Comparison of ENCODE assay signal across 16 mouse cellular contexts in genomic region chr2:103703336-103703735, GRCm38 (mm10). TPM values are rescaled to one million over a fixed set of nuclear protein-coding genes. Genes with fewer than 3 reads are reported as not detected.
DNase-seq lines count a peak whose midpoint lies in the region; ATAC-seq and TF ChIP-seq lines count a peak whose summit lies in the region.
"Had no signal": no experiment of that assay in that cellular context is flagged by ENCODE, and none has a peak within 500 bp of the region (broad histone marks: within the 10 kb centered on the region; RNA-seq: fewer than 3 reads in every experiment).

No protein-coding gene starts in this region.

- peaks cover 4% of the 10 kb centered on the region for H3K36me3 ChIP-seq in myocyte (ENCODE audit: control insufficient read depth, insufficient read depth)
- H3K36me3 ChIP-seq in forebrain, embryonic 16.5 days (ENCODE audit: control insufficient read depth, insufficient read depth), result no peaks in the 10 kb centered on the region

- H3K27me3 ChIP-seq in myocyte (ENCODE audit: control insufficient read depth, insufficient read depth, insufficient read length), result no peaks in the 10 kb centered on the region
- no peaks in the 10 kb centered on the region for H3K27me3 ChIP-seq in forebrain, embryonic 16.5 days (replicated peaks; ENCODE audit: control insufficient read depth, insufficient read depth, low read length)
- H3K27me3 ChIP-seq: kidney, embryonic 15.5 days; Patski had no signal

- H3K4me2 ChIP-seq in myocyte (ENCODE audit: low read depth), result no peak overlapping the region
- no peak overlapping the region for H3K4me2 ChIP-seq in forebrain, embryonic 16.5 days (ENCODE audit: low read length)
- H3K4me2 ChIP-seq: kidney, embryonic 15.5 days had no signal

- H3K9me3 ChIP-seq in forebrain, embryonic 16.5 days (ENCODE audit: control insufficient read depth, low read length), result no peaks in the 10 kb centered on the region
- H3K9me3 ChIP-seq: kidney, embryonic 15.5 days had no signal

- 80% methylated on average over 10 of the region's 10 CpGs for WGBS in forebrain, embryonic 16.5 days

- intact Hi-C loops in gastrocnemius, adult 2 months (cut with DNase I), result no loop called here
- intact Hi-C loops in gastrocnemius, postnatal 36 days (cut with DNase I), result no loop called here

- ATAC-seq in forebrain, embryonic 16.5 days, result no peak
- ATAC-seq: Patski had no signal

- peaks cover 10% of the 10 kb centered on the region for H3K4me1 ChIP-seq in forebrain, embryonic 16.5 days (replicated peaks; ENCODE audit: control insufficient read depth, insufficient read depth, low read length)

- no peak overlapping the region for H3K9ac ChIP-seq in forebrain, embryonic 16.5 days (replicated peaks; ENCODE audit: low read depth, low read length)
- H3K9ac ChIP-seq: forebrain, postnatal 0 days; kidney, embryonic 15.5 days had no signal

- peak; percentile 48 for DNase-seq in gastrocnemius, adult 2 months
- no peak for DNase-seq in gastrocnemius, postnatal 36 days
- peak; percentile 26 for DNase-seq in T-cell, adult 2 months (ENCODE audit: low spot score)
- peak; percentile 52 for DNase-seq in thymus, postnatal 14 days
- DNase-seq in right cerebral cortex, postnatal 14 days, result no peak
- DNase-seq in embryo, embryonic 11 days, result no peak
- DNase-seq: cerebellum, adult 18-20 months; forebrain, postnatal 0 days; heart, postnatal 10 days; lung, adult 2 months; midbrain, embryonic 14.5 days had no signal

- no peak for TF ChIP-seq CTCF in gastrocnemius, adult 2 months (IDR thresholded peaks at IDR 0.05)

- no peak overlapping the region for H3ac ChIP-seq in myocyte (ENCODE audit: control insufficient read depth, insufficient read length)

- H3K4me3 ChIP-seq in gastrocnemius, adult 2 months, result no peak overlapping the region
- H3K4me3 ChIP-seq in myocyte, result no peak overlapping the region
- H3K4me3 ChIP-seq in forebrain, embryonic 16.5 days (replicated peaks; ENCODE audit: low read length), result no peak overlapping the region
- H3K4me3 ChIP-seq: kidney, embryonic 15.5 days had no signal

- no peak overlapping the region for H3K27ac ChIP-seq in gastrocnemius, adult 2 months
- no peak overlapping the region for H3K27ac ChIP-seq in forebrain, embryonic 16.5 days (ENCODE audit: low read length)
- H3K27ac ChIP-seq: kidney, embryonic 15.5 days; macrophage had no signal

- no peak for TF ChIP-seq POLR2A in myocyte (IDR thresholded peaks at IDR 0.05; ENCODE audit: insufficient read length, low read depth)

- H3K79me2 ChIP-seq in myocyte (ENCODE audit: control insufficient read depth, insufficient read depth), result no peaks in the 10 kb centered on the region

TF ChIP-seq in myocyte, 11 proteins besides CTCF, POLR2A, EP300 and RAD21:
- no peak for TF ChIP-seq MAX (IDR thresholded peaks at IDR 0.05; ENCODE audit: low read depth)
- peak in 2 of 3 experiments; percentile 86 to 87 for TF ChIP-seq MYOG (IDR thresholded peaks at IDR 0.05; ENCODE audit: control insufficient read depth in 1 of 3, insufficient read depth in 1 of 3, insufficient read length in 2 of 3, low read depth in 2 of 3)
- peak in 1 of 3 experiments; percentile 71 for TF ChIP-seq MYOD1 (IDR thresholded peaks at IDR 0.05; ENCODE audit: control insufficient read depth in 1 of 3, insufficient read length in 2 of 3, low read depth in 2 of 3)
TF ChIP-seq in myocyte: peak in this region for 2.

RNA-seq across cellular contexts. Expression of gene Nat10, which starts 57.7 kb away (rescaled TPM):
- 10 to 100 TPM; 15.8 to 18.3 TPM for total RNA-seq in gastrocnemius, adult 2 months (2021)
- 10 to 100 TPM; 12.4 to 17.7 TPM for total RNA-seq in gastrocnemius, postnatal 36 days (2021)
- 20.6 TPM for polyA plus RNA-seq in myocyte (2012; fragmentation: generic; extraction: Trizol)
- polyA plus RNA-seq in forebrain, embryonic 16.5 days (2015; fragmentation: Nextera tagmentation; extraction: Ambion mirVana), result 26.9 and 32.2 TPM in 2 replicates

Comparison
In these comparisons a context has a peak if more than half of its experiments do, and no peak if none do; other contexts are left out.
1. DNase-seq: peak in gastrocnemius, adult 2 months (single experiment), T-cell, adult 2 months (single experiment) and thymus, postnatal 14 days (single experiment); none in gastrocnemius, postnatal 36 days (0 of 2), right cerebral cortex, postnatal 14 days (single experiment) and embryo, embryonic 11 days (single experiment).